Mouse (Mus musculus): ENCODE data around the gene Rpl37a. TPM values are rescaled to one million over a fixed set of nuclear protein-coding genes. Genes with fewer than 3 reads are reported as not detected.

The Rpl37a gene
- 100 to 1,000 TPM; 500 to 511 TPM for total RNA-seq (2021)

- DNase-seq (ENCODE audit: low spot score in 2 of 2): peak; percentile 97 to 98
- intact Hi-C loops (cut with DNase I): loop anchor here (5.0 kb wide), 1 partner anchor 404 kb away; the partner anchor contains the start of gene Xrcc5
Measured at GRCm38 (mm10) chr1:72710753-72711653, at the start of gene Rpl37a. Gene Rpl37a, plus strand, starts transcription at chr1:72711290.

GRCm38 (mm10) chr1:72673070-72673469 lies 38.0 kb upstream of the Rpl37a start:
- no peak for DNase-seq (ENCODE audit: low spot score in 2 of 2)
- intact Hi-C loops (cut with DNase I): no loop called here

GRCm38 (mm10) chr1:72696256-72696655 lies 14.8 kb upstream of the Rpl37a start:
- DNase-seq (ENCODE audit: low spot score in 2 of 2): no peak
- intact Hi-C loops (cut with DNase I): no loop called here

GRCm38 (mm10) chr1:72698651-72699050 lies 12.4 kb upstream of the Rpl37a start:
- DNase-seq (ENCODE audit: low spot score in 2 of 2): no peak
- intact Hi-C loops (cut with DNase I): no loop called here

GRCm38 (mm10) chr1:72700479-72700878 lies 10.6 kb upstream of the Rpl37a start, which contains the start of gene Ankar:
Gene Ankar, minus strand, starts transcription at chr1:72700579.
- intact Hi-C loops (cut with DNase I): no loop called here
- DNase-seq (ENCODE audit: low spot score in 2 of 2): no peak

- intact Hi-C loops (cut with DNase I): no loop called here
Measured at GRCm38 (mm10) chr1:72707525-72707924, 3.6 kb upstream of the Rpl37a start.

GRCm38 (mm10) chr1:72711684-72712083 lies 594 bp downstream of the Rpl37a start:
- intact Hi-C loops (cut with DNase I): loop anchor here (5.0 kb wide), 1 partner anchor 404 kb away; the partner anchor contains the start of gene Xrcc5
- peak in 1 of 2 experiments; percentile 22 for DNase-seq (ENCODE audit: low spot score in 2 of 2)

More at GRCm38 (mm10) chr1:72707525-72707924, 3.6 kb upstream of the Rpl37a start:
- DNase-seq (ENCODE audit: low spot score in 2 of 2): no peak

- intact Hi-C loops (cut with DNase I): loop anchor here (5.0 kb wide), 1 partner anchor 407 kb away; the partner anchor contains the start of gene Xrcc5
- DNase-seq (ENCODE audit: low spot score in 2 of 2): no peak
Measured at GRCm38 (mm10) chr1:72714547-72714946, 3.5 kb downstream of the Rpl37a start.

GRCm38 (mm10) chr1:72715065-72715464 lies 4.0 kb downstream of the Rpl37a start:
- intact Hi-C loops (cut with DNase I): no loop called here
- DNase-seq (ENCODE audit: low spot score in 2 of 2): no peak

- intact Hi-C loops (cut with DNase I): no loop called here
- no peak for DNase-seq (ENCODE audit: low spot score in 2 of 2)
Measured at GRCm38 (mm10) chr1:72715593-72716361, 4.7 kb downstream of the Rpl37a start.

- intact Hi-C loops (cut with DNase I): no loop called here
Measured at GRCm38 (mm10) chr1:72716421-72716820, 5.3 kb downstream of the Rpl37a start.

GRCm38 (mm10) chr1:72716926-72717325 lies 5.8 kb downstream of the Rpl37a start:
- peak; percentile 75 to 76 for DNase-seq (ENCODE audit: low spot score in 2 of 2)
- intact Hi-C loops (cut with DNase I): loop anchor here (1.0 kb wide), 1 partner anchor 138 kb away; no protein-coding TSS in a partner anchor

More at GRCm38 (mm10) chr1:72716421-72716820, 5.3 kb downstream of the Rpl37a start:
- DNase-seq (ENCODE audit: low spot score in 2 of 2): no peak

- no peak for DNase-seq (ENCODE audit: low spot score in 2 of 2)
- intact Hi-C loops (cut with DNase I): loop anchor here (1.0 kb wide), 1 partner anchor 138 kb away; no protein-coding TSS in a partner anchor
Measured at GRCm38 (mm10) chr1:72717540-72717939, 6.5 kb downstream of the Rpl37a start.

- intact Hi-C loops (cut with DNase I): loop anchor here (2.0 kb wide), 1 partner anchor 1108 kb away; no protein-coding TSS in a partner anchor
- DNase-seq (ENCODE audit: low spot score in 2 of 2): peak; percentile 52 to 65
Measured at GRCm38 (mm10) chr1:72718846-72719245, 7.8 kb downstream of the Rpl37a start.

GRCm38 (mm10) chr1:72720115-72720725 lies 9.1 kb downstream of the Rpl37a start:
- DNase-seq (ENCODE audit: low spot score in 2 of 2): no peak
- intact Hi-C loops (cut with DNase I): no loop called here

GRCm38 (mm10) chr1:72722646-72723045 lies 11.6 kb downstream of the Rpl37a start:
- intact Hi-C loops (cut with DNase I): no loop called here
- no peak for DNase-seq (ENCODE audit: low spot score in 2 of 2)

- DNase-seq (ENCODE audit: low spot score in 2 of 2): no peak
- intact Hi-C loops (cut with DNase I): no loop called here
Measured at GRCm38 (mm10) chr1:72724354-72724753, 13.3 kb downstream of the Rpl37a start.

- intact Hi-C loops (cut with DNase I): no loop called here
- DNase-seq (ENCODE audit: low spot score in 2 of 2): no peak
Measured at GRCm38 (mm10) chr1:72725941-72726340, 14.9 kb downstream of the Rpl37a start.

GRCm38 (mm10) chr1:72728781-72729180 lies 17.7 kb downstream of the Rpl37a start:
- intact Hi-C loops (cut with DNase I): no loop called here
- DNase-seq (ENCODE audit: low spot score in 2 of 2): no peak
